Mouse (Mus musculus): Measurements from ENCODE around the gene Map3k15.

DNA sequence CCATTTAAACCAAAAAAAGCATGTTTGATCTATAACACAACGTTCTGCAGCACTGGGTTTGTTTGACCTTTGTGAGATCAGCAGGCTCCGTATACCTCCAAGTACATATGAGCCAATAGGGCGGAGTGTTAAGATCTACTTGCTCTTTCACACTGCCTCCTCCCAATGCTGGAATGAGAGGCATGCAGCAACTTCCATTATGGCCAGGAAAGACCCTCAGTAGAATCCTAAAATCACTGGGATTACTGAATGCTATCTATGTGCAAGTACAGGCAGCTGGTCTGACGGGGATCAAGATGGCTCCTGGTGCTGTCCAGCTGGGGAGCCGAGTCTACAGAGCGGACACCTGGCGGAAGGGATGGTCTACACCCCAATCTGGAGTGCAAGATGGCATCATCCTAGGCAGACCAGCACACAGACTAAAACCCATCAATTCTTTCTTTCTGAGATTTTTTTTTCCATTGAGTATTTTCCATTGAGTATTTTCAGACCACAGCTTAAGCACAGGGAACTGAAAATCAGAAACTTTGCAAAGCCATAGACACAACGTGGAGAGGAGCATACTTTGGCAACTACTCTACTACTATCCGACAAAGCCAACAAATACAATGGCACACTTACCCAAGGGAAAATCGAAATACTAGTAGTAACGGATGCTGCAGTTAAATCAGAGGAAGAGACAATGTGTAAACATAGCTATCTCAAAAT lies 146.1 kb downstream of the Map3k15 start:
- TF ChIP-seq CTCF (IDR thresholded peaks at IDR 0.05; ENCODE audit: borderline replicate concordance, extremely low read depth, insufficient read depth, insufficient read length) (no peak), POLR2A (IDR thresholded peaks at IDR 0.05; ENCODE audit: borderline replicate concordance, extremely low read depth, insufficient read depth, insufficient read length, poor library complexity, severe bottlenecking) (no peak)

All from brain, embryonic 14.5 days (tissue).